Mouse (Mus musculus): ENCODE data around the gene Fbxo48. TPM values are rescaled to one million over a fixed set of nuclear protein-coding genes. Genes with fewer than 3 reads are reported as not detected.

Fbxo48 gene
- total RNA-seq, 2 experiments from 2014 or later: 1.9 to 2.6 TPM

DNA sequence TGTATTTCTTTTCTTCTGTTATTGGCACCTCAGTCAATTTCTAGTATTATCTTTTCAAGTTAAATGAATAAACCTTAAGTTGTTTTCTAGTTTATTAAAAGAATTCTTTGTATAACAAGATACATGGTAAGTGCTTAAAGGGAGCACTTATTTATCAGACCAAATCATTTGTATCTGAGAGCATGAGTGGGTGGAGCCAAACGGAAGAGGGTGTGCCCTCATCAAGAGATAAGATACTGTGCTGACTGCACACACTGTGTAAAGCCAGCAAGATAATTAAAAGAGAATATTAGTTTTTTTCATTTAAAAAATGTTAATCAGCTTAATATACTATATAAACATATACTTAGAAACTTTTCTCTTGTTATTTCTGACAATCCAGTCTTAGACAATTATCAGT lies 7.3 kb downstream of the Fbxo48 start:
- intact Hi-C loops (cut with DNase I): no loop called here

DNA sequence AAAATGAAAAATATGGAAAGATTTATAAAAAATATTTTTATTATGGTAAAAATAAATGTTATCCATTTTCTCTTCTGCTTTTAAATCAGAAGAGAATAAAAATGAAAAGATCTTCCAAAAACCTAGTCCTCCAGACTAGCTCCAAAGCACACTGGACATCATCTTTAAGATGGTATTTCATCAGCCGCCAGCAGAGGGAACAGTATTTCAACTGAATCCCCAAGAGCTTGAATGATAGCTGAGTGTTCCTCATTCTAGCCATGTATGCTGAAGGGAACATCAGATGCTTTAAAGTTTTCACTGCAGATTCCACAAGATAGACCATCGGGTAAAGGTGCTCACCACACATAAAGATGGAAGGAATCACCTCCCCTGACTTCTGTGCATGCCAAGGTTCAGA lies 16.6 kb downstream of the Fbxo48 start:
- intact Hi-C loops (cut with DNase I): no loop called here
- DNase-seq (ENCODE audit: extremely low spot score in 1 of 2, low spot score in 2 of 2): peak; percentile 39 to 53

More for the DNA sequence above, 7.3 kb downstream of the Fbxo48 start:
- DNase-seq (ENCODE audit: extremely low spot score in 1 of 2, low spot score in 2 of 2): no peak

DNA sequence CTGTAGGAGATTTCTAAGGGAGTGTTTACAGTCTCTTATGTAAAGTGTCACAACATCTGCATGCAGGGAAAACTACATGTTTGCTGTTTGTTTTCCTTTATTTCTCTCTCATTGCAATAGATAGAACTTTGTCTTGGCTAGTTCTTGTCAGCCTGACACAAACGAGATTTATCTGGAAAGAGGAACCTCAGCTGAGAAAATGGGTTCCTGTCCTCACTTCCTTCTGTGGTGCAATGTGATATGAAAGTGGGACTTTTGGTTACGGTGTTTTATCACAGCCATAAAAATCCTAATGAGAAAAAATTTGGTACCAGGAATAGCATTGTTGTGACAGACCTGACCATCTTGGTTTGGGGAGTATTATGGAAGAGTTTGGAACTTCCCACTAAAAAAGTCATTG lies 18.5 kb downstream of the Fbxo48 start:
- intact Hi-C loops (cut with DNase I): loop anchor here (5.0 kb wide), 1 partner anchor 83 kb away; the partner anchor contains the start of genes Cnrip1 and Plek
- DNase-seq (ENCODE audit: extremely low spot score in 1 of 2, low spot score in 2 of 2): no peak

DNA sequence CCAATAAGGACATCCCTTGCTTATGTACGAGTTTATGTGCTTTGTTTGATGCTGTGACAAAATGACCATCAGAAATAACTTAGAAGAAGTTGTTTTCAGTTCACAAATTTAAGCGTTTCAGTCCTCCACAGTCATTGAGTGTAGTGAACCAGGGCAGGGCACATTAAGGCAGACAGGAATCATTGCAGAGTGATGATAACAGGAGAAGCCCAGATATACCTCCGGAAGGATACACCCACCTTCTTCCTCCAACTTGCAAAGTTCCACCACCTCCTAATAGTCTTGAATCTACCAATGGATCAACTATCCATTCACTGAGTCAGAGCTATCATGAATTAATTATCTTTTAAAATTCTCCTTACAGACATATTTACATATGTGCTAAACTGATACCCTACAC lies 20.9 kb downstream of the Fbxo48 start:
- no peak for DNase-seq (ENCODE audit: extremely low spot score in 1 of 2, low spot score in 2 of 2)
- intact Hi-C loops (cut with DNase I): loop anchor here (5.0 kb wide), 1 partner anchor 80 kb away; the partner anchor contains the start of genes Cnrip1 and Plek

DNA sequence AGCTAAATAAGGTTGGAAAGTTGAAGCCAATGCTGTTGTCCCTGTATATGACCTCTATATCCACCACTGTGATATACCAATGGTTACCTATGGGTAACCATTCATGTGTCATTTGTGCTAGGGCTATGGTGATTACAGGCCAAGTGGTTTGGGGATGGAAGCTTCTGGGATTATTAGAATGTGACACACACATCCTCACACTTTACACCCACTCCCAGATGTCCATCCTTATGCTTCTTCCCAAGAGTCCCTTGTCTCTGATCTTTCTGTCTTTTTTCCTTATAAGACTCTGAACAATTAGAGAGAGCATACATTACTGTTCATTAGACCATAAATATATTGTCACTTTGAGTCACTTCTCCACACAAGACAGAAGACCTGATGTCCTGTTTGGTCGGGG lies 21.9 kb downstream of the Fbxo48 start:
- DNase-seq (ENCODE audit: extremely low spot score in 1 of 2, low spot score in 2 of 2): no peak
- intact Hi-C loops (cut with DNase I): loop anchor here (5.0 kb wide), 1 partner anchor 79 kb away; the partner anchor contains the start of genes Cnrip1 and Plek

DNA sequence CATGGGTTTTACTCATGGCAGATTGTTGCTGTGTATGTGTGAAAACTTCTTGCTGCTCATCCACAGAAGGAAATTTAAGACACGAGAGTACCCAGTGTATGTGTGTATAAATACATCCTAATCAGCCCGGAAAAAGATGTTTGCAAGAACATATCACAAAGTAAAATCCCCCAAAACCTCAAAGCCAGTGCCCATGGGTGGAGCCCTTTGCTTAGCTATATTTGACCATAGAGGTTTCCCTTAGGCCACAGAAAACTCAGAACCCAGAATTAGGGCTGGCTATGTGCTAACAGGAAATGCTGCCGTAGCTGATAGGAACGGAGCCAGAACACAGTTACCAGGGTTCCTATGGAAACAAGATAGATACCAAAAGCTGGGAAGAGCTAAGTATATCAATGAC lies 25.8 kb downstream of the Fbxo48 start:
- intact Hi-C loops (cut with DNase I): no loop called here
- DNase-seq (ENCODE audit: extremely low spot score in 1 of 2, low spot score in 2 of 2): no peak

DNA sequence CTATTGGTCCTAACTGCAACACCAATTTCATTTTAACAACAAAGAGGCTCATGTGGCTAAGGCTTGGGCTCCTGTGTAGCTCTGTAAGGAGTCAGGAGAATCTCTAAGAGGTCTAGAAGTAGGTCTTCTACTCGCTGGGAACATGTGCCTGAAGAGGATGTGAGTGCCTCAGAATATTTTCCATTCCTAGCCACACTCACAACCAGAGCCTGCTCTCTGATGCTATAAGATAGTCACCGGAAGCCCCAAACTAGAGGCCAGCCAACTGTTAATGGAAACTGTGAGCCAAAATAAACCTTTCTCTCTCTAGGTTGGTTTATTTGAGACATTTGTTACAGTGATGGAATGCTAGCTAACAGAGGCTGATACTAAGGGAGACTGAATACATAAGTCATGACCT lies 26.4 kb downstream of the Fbxo48 start:
- DNase-seq (ENCODE audit: extremely low spot score in 1 of 2, low spot score in 2 of 2): no peak
- intact Hi-C loops (cut with DNase I): no loop called here

DNA sequence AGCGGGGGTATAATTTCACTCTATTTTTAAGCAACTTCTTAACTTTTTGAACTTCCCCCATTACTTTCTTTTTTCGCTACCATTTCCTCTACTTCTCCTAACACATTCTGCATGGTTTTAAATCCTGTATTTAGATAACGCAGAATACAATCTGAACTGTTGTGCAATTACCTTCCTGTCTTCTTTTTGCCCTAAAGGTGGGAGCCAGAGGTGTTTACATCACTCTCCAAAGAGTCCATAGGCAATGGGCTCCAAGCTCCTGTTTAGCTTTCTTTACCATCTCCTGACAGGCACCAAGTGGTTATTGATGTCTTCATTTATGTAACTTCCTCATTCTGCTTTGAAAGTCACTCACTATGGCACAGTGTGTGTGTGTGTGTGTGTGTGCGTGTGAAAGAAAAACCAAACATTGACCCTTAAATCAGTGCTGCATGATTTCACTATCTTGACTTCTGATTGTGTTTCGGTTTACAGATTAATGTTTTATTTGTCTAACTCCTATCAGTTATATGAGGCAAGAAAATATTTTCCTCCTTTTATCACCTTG lies 27.1 kb downstream of the Fbxo48 start:
- intact Hi-C loops (cut with DNase I): no loop called here
- DNase-seq (ENCODE audit: extremely low spot score in 1 of 2, low spot score in 2 of 2): no peak

DNA sequence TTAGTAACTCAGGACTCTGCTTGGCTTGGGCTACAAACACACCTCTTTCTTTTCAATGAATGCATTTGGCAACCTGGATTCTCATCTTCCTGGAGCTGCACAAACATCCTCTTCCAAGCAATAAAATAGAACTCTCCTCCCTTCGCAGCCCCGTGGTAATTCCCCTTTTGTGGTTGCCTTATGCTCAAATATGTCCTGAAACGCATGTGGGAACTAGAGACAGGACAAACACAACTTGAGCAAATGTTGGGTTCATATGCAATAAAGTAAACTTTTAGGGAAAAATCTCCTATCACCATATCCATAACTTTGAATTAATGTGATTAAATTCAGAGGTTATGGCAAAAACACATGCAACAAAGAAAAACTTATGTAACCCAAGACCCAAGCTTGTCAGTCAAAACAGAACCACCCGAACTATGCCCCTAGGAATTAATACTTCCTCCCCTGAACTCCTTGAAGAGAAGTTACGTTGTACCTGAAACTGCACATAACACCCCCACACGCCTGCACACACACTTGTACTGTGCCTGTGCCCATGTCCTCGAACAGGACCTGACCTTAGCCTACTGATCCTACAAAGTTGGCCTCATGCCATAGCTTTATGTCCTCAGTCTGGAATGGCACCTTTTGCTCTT lies 35.5 kb downstream of the Fbxo48 start:
- DNase-seq (ENCODE audit: extremely low spot score in 1 of 2, low spot score in 2 of 2): no peak
- intact Hi-C loops (cut with DNase I): no loop called here

DNA sequence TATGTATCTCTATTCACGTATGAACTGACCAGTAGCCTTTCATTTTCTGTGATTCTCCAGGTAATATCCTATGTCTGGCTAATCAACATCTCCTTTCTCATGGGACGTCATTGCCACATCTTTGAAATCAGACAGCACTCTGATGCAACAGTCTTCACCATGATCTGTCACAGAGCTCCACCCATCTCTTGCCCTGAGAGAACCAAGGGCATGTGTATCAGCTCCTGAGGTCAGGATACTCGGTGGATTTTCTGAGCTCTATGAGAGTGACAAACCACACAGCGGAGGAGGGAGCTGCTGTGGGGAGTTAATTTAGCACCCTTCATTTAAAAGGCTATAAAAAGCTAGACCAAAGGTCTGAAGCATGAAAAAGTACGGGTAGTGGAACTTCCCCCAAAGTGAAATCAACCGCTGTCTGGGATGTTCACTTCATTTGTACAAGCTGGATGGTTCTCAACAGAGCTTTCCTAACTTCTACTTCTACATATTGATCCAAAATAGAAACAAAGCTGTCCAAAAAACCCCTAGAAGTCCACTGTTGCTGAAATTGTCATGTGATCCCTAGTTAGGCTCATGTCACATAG lies 36.7 kb downstream of the Fbxo48 start:
- intact Hi-C loops (cut with DNase I): no loop called here
- DNase-seq (ENCODE audit: extremely low spot score in 1 of 2, low spot score in 2 of 2): no peak

DNA sequence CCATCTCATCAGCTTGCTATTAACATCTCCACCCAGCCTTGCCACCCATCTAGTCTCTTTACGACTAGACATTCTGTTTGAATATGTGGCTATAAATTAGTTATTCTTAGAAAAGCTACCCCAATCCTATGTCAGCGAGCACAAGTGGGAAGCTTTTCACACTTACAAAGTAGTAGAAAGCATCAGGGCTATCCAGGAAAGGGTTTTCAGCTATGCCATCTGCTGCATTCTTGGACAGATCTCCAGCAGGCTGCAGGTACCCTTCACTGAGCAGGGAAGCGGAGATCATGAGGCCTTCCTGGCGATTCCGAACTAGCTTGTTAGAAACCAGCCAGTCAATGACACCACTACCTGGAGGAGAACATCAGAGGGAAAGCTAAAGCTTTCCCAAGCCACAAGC lies 38.7 kb downstream of the Fbxo48 start:
- DNase-seq (ENCODE audit: extremely low spot score in 1 of 2, low spot score in 2 of 2): no peak
- intact Hi-C loops (cut with DNase I): no loop called here

DNA sequence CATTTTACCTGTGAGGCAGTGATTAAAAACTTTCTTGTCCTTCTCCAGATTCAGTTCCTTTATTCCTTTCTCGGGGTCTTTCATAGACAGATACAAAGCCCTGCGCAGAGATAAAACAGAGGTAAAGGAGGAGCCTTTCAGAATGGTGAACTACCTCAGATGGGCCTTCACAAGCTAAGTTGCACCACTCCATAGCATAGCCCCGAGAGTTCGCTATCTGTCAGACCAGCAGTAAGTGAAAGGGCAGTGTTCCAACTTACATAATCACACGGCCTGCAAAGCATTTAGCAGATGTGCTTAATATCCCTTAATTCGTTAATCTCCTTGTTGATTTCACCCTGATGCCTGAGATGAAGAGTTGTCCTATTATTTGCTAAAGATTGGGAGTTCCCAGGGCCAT lies 41.7 kb downstream of the Fbxo48 start:
- DNase-seq (ENCODE audit: extremely low spot score in 1 of 2, low spot score in 2 of 2): no peak
- intact Hi-C loops (cut with DNase I): no loop called here

DNA sequence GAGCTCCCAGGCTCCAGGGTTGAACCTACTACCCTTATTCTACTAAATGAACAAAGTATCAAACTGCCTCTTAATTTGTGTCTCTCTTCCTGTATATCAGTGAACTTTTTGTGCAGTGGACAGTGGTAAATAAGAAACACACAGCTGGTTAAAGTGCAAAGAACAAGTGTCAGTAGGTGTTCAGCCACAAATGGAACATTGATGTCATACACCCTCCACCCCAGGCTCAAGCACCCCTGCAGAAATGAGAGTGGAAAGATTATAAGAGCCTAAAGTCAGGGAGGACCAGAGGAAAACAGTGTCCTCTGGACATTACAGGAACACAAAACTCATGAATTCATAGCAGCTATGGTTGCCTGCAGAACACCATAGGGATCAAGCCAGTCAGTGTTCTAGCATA lies 45.6 kb downstream of the Fbxo48 start:
- DNase-seq (ENCODE audit: extremely low spot score in 1 of 2, low spot score in 2 of 2): no peak
- intact Hi-C loops (cut with DNase I): no loop called here

DNA sequence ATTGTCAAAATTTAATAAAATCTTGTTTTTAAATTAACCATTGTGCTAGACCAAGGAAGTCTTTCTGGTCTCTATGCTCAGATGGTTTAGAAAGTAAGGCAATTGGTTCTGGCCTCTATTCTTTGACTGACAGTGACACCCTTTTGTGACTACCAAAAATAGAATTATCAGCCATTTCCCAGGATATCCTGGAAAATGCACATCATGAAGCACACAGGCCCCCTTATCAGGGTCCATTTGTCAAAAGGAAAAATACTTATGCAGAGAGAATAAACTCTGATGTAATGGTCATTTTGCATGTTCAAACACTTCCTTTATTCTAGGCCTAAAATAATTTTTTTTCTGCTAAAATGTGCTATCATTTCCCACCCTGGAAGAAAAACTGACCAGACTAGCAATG lies 46.3 kb downstream of the Fbxo48 start:
- intact Hi-C loops (cut with DNase I): no loop called here

DNA sequence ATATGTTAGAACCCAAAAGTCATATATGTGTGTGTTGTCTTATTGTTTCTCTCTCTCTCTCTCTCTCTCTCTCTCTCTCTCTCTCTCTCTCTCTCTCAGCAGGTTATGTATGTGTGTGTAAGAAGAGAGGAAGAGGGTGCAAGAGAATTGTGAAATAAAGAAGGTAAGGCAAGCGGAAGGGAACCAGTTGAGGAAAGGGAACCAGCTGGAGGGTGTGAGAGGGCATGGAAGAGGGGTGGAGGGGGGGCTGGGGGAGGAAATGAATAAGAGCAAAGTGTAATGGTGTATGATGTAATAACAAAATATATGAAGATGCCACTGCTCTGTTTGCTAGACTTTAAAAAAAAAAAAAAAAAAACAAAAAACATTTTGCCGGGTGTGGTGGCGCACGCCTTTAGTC lies 48.2 kb downstream of the Fbxo48 start:
- intact Hi-C loops (cut with DNase I): no loop called here
- DNase-seq (ENCODE audit: extremely low spot score in 1 of 2, low spot score in 2 of 2): no peak

More for the DNA sequence above, 46.3 kb downstream of the Fbxo48 start:
- DNase-seq (ENCODE audit: extremely low spot score in 1 of 2, low spot score in 2 of 2): no peak

DNA sequence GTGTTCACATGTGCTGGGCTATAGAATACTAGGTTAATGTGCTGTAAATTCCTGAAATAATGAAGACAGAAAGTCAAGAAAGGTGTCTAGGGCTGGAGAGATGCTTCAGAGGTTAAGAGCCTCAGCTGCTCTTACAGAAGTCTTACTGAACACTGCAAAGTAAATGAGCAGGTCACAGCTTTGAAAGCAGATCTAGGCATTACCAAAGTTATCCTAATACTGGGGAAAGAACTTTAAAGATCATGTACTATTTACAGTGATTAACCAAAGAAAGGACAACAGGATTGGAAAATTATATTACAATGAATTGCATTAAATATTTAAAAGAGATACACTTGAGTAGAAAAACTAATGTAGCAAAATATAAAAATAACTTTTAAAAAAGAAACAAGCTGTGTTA lies 48.8 kb downstream of the Fbxo48 start:
- no peak for DNase-seq (ENCODE audit: extremely low spot score in 1 of 2, low spot score in 2 of 2)
- intact Hi-C loops (cut with DNase I): no loop called here

DNA sequence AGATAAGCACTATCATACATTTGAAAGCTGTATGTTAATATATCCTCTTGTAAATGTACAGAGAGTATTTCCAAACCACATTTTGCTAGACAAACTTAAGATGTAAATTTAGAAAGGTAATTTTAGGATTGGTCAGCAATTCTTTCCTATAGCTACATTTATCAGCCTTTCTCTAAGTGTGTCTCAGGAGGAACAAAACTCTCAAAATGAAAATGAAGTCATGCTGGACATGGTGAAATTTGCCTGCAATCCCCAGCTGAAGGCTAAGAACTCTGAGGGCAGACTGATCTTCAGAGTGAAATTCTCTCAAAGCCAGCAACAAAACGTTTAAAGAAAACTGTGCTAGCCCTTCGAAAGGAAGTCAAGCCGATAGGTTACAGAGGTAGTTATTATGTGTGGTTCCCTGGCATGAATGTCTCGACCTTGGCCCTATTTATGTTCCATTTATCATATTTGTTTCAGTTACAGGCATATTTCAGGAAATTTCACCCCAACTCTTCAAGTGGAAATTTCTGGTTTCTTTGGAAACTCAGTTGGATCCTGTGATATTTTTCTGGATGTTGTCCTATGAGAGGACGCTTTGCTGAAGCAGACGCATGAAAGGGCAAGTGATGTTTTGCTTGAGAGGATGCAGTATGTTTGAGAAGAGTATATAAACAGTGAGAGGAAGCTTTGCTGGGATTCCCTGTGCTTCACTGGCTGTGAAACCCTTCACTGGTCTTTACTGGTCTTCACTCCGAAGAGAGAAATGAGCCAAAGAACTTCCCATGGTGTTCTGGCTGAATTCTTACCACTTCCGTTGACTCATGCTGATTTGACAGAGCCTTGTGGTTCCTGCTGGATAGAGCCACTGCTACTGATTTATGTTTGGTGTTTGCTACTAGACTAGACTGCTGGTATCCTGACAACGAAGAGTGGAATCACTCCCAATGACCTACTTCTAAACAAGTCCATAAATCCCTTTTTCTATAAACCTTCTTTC lies 49.5 kb downstream of the Fbxo48 start:
- intact Hi-C loops (cut with DNase I): no loop called here
- DNase-seq (ENCODE audit: extremely low spot score in 1 of 2, low spot score in 2 of 2): no peak

DNA sequence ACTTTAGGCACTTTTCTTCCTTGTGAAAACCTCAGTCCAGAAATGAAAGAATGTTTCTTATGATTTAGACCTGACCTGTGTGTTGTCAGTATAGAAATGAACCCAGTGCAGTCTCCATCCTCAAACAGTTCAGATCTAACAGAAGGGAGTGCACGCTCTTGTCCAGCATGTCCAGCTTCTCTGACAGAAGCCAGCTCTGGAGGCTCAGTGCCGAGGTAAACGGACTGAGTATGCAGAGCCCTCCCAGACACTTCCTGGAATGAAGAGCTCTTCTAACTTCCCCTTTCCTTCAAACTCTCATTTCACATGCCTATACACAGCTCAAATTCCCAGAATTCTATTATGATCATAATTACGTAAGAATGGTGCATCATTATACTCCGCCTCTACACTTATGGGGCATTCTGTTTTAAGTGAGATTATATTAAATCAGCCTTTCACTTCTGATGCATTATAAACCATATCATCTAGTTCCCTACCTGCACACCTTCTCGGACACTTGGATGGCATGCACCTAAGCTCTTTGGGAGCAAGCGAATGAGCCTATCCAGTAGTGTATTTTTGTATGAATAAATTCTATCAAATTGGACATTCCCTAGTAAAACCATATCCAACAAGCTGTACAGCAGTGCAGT lies 51.7 kb downstream of the Fbxo48 start:
- intact Hi-C loops (cut with DNase I): no loop called here
- no peak for DNase-seq (ENCODE audit: extremely low spot score in 1 of 2, low spot score in 2 of 2)

DNA sequence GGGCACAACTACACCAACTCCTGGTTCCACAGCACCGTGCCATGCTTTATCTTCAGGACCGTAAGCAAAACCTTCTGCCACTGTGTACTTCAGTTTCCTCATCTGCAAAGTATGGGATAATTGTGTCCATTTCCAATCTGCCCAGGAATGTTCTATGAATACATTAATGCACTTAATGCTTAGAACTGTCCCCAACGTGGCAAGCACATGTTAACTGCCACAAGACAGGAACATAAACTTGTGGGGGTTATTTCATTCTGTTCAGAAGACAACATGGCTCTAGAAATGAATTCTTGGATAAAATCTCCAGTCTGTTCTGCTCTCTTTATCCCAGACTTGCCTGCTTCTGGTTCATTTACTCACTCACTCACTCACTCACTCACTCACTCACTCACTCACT lies 52.6 kb downstream of the Fbxo48 start:
- intact Hi-C loops (cut with DNase I): no loop called here
- DNase-seq (ENCODE audit: extremely low spot score in 1 of 2, low spot score in 2 of 2): no peak

Data from left cerebral cortex, postnatal 10 days (tissue).